Mouse (Mus musculus): ENCODE data around the gene Vmn2r71. TPM values are rescaled to one million over a fixed set of nuclear protein-coding genes. Genes with fewer than 3 reads are reported as not detected.

Vmn2r71 gene
- polyA plus RNA-seq (2012; rRNA removed) = not detected in 2 replicates

GRCm38 (mm10) chr7:85562787-85563186 is at the start of gene Vmn2r71:
TSS of gene Vmn2r71 (plus strand) at chr7:85563087.
- Histone ChIP-seq H3K27ac (ENCODE audit: insufficient read depth, low read length) (no peak within 1 kb of the TSS), H3K4me1 (ENCODE audit: control insufficient read depth, insufficient read depth, low read length) (no peaks in the 10 kb centered on the region)
- no peak for TF ChIP-seq POLR2A (IDR thresholded peaks at IDR 0.05; ENCODE audit: extremely low read depth, insufficient read depth, low read length)
- no peak for TF ChIP-seq CTCF (IDR thresholded peaks at IDR 0.05; ENCODE audit: extremely low read depth, insufficient read depth, low read length)

GRCm38 (mm10) chr7:85542108-85542507 is 20.8 kb upstream of the Vmn2r71 start:
- Histone ChIP-seq H3K4me1 (ENCODE audit: control insufficient read depth, insufficient read depth, low read length) (no peaks in the 10 kb centered on the region), H3K27ac (ENCODE audit: insufficient read depth, low read length) (no peak overlapping the region), H3K4me3 (ENCODE audit: insufficient read depth, low read length) (no peak overlapping the region)
- TF ChIP-seq POLR2A (IDR thresholded peaks at IDR 0.05; ENCODE audit: extremely low read depth, insufficient read depth, low read length) (no peak), CTCF (IDR thresholded peaks at IDR 0.05; ENCODE audit: extremely low read depth, insufficient read depth, low read length) (no peak)

More at GRCm38 (mm10) chr7:85562787-85563186, at the start of gene Vmn2r71:
- H3K4me3 ChIP-seq (ENCODE audit: insufficient read depth, low read length) = no peak within 1 kb of the TSS

- Histone ChIP-seq H3K27ac (ENCODE audit: insufficient read depth, low read length) (no peak overlapping the region), H3K4me1 (ENCODE audit: control insufficient read depth, insufficient read depth, low read length) (no peaks in the 10 kb centered on the region), H3K4me3 (ENCODE audit: insufficient read depth, low read length) (no peak overlapping the region)
- no peak for TF ChIP-seq CTCF (IDR thresholded peaks at IDR 0.05; ENCODE audit: extremely low read depth, insufficient read depth, low read length)
These were observed 19.8 kb upstream of the Vmn2r71 start for GRCm38 (mm10) chr7:85543118-85543517.

GRCm38 (mm10) chr7:85569092-85569491 is 6.2 kb downstream of the Vmn2r71 start, which contains the start of gene Vmn2r70:
TSS of gene Vmn2r70 (minus strand) at chr7:85569192.
- TF ChIP-seq CTCF (IDR thresholded peaks at IDR 0.05; ENCODE audit: extremely low read depth, insufficient read depth, low read length) (no peak), POLR2A (IDR thresholded peaks at IDR 0.05; ENCODE audit: extremely low read depth, insufficient read depth, low read length) (no peak)
- Histone ChIP-seq H3K4me3 (ENCODE audit: insufficient read depth, low read length) (no peak within 1 kb of the TSS), H3K4me1 (ENCODE audit: control insufficient read depth, insufficient read depth, low read length) (no peaks in the 10 kb centered on the region), H3K27ac (ENCODE audit: insufficient read depth, low read length) (no peak within 1 kb of the TSS)

Other genes starting within 250 kb of the Vmn2r71 start
- gene Vmn2r69, start 147.2 kb upstream of the Vmn2r71 start, polyA plus RNA-seq (2012; rRNA removed) = not detected in 2 replicates
- gene Vmn2r70, start 6.1 kb downstream of the Vmn2r71 start, polyA plus RNA-seq (2012; rRNA removed) = not detected in 2 replicates
- not detected in 2 replicates for gene Vmn2r72, start 192.0 kb downstream of the Vmn2r71 start, polyA plus RNA-seq (2012; rRNA removed)

Data from cortical plate, adult 2 months (tissue).